Mouse (Mus musculus) lung, embryonic 16.5 days (tissue): ENCODE data around the gene Aqp9. TPM values are rescaled to one million over a fixed set of nuclear protein-coding genes. Genes with fewer than 3 reads are reported as not detected.

Source experiments
- ATAC-seq: fragments of 200-750 bp; cut with Nextera tagmentation; 2 replicates; pipeline ENCODE4 v1.8.0; 2017; ENCODE audit warnings: low read depth, mild to moderate bottlenecking, moderate library complexity
- H3K27ac ChIP-seq: fragments of 300-500 bp; sonication (generic); 2 replicates; pipeline ENCODE4 v1.5.1; 2014; ENCODE audit warnings: mild to moderate bottlenecking, control low read depth, low read length
- H3K27me3 ChIP-seq: fragments of 300-500 bp; sonication (generic); 2 replicates; pipeline ENCODE4 v1.6.1; 2014; ENCODE audit warnings: low read depth, low read length, mixed read lengths; ENCODE audit not compliant: control insufficient read depth, insufficient read depth
- H3K36me3 ChIP-seq: fragments of 300-500 bp; sonication (generic); 2 replicates; pipeline ENCODE4 v1.6.1; 2014; ENCODE audit warnings: low read length; ENCODE audit not compliant: control insufficient read depth, insufficient read depth
- H3K4me1 ChIP-seq: fragments of 300-500 bp; sonication (generic); replicated peaks from 2 replicates; pipeline ENCODE4 v1.6.1; 2014; ENCODE audit warnings: low read length, mixed read lengths; ENCODE audit not compliant: control insufficient read depth, insufficient read depth
- H3K4me2 ChIP-seq: fragments of 300-500 bp; sonication (generic); 2 replicates; pipeline ENCODE4 v1.6.1; 2014; ENCODE audit warnings: low read depth, low read length, control low read depth
- H3K4me3 ChIP-seq: fragments of 300-500 bp; sonication (generic); 2 replicates; pipeline ENCODE4 v1.5.1; 2014; ENCODE audit warnings: mild to moderate bottlenecking, low read length, control low read depth
- H3K9ac ChIP-seq: fragments of 300-500 bp; sonication (generic); 2 replicates; pipeline ENCODE4 v1.6.1; 2014; ENCODE audit warnings: low read length, control low read depth
- H3K9me3 ChIP-seq: fragments of 300-500 bp; sonication (generic); 2 replicates; pipeline ENCODE4 v1.6.1; 2016; ENCODE audit warnings: low read length; ENCODE audit not compliant: control insufficient read depth
- WGBS: fragments of 180-500 bp; shearing (Covaris S2); extraction: QIAGEN DNeasy Blood & Tissue Kit; methylation state at CpG from one replicate; pipeline ENCODE4 v1.1.7; 2014; 5-methylcytosine and 5-hydroxymethylcytosine counted together
- polyA plus RNA-seq: library from polyadenylated mRNA; unstranded; fragments of >200 nt; fragmentation: Nextera tagmentation; extraction: Ambion mirVana; gene quantifications from 2 replicates; pipeline ENCODE4 v1.2.1, GENCODE M21; 2015

Gene Aqp9
- polyA plus RNA-seq, 1 experiment from 2014 or later = 0.64 TPM

DNA sequence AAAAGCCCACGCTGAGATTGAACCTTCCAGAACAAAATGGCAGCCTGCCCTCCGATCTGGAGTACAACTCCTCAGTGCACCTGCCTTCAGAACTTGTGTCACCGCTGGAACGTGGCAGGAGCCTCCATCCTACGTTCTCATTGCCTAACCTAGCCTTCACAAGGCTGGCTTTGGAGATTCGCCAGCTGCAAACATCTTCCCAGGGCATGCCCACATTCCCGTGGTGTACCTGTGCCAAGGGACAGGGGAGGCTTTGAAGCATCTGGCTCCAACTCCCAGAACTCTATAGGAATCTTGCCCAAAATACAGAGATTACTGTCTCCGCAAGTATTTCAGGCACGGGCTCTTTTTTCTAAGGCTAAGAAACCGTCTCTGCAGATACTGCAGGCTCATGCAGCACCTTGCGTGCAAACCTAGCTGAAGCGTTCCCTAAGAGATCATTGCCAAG lies 92.3 kb downstream of the Aqp9 start:
- no peaks in the 10 kb centered on the region for H3K27me3 ChIP-seq
- 66% methylated on average over 12 of the region's 12 CpGs for WGBS
- no peak for ATAC-seq

DNA sequence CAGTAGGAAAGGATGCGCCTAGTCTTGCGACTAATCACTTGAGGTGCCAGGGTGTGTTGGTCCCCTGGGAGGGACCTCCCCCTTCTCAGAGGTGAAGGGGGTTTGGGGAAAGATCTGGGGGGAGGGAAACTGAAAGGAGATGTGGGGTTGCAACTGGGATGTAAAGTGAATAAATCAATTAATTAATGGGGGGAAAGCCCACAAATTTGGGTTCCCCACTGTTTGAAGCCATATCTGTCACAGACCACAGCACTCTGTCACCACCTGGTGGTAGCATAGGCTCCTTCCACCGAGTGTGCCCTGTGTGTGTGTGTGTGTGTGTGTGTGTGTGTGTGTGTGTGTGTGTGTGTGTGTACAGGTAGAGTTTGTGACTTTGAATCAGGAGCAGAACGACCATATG lies 94.7 kb downstream of the Aqp9 start:
- Histone ChIP-seq H3K4me3 (no peak overlapping the region), H3K36me3 (no peaks in the 10 kb centered on the region), H3K9ac (no peak overlapping the region), H3K27ac (no peak overlapping the region), H3K27me3 (no peaks in the 10 kb centered on the region), H3K4me1 (no peaks in the 10 kb centered on the region), H3K4me2 (no peak overlapping the region), H3K9me3 (no peaks in the 10 kb centered on the region)
- WGBS = 49% methylated on average over 4 of the region's 4 CpGs
- ATAC-seq = no peak

More for the DNA sequence above, 92.3 kb downstream of the Aqp9 start:
- Histone ChIP-seq H3K4me3 (no peak overlapping the region), H3K27ac (no peak overlapping the region), H3K9me3 (no peaks in the 10 kb centered on the region), H3K4me2 (no peak overlapping the region), H3K9ac (no peak overlapping the region), H3K36me3 (no peaks in the 10 kb centered on the region), H3K4me1 (no peaks in the 10 kb centered on the region)

DNA sequence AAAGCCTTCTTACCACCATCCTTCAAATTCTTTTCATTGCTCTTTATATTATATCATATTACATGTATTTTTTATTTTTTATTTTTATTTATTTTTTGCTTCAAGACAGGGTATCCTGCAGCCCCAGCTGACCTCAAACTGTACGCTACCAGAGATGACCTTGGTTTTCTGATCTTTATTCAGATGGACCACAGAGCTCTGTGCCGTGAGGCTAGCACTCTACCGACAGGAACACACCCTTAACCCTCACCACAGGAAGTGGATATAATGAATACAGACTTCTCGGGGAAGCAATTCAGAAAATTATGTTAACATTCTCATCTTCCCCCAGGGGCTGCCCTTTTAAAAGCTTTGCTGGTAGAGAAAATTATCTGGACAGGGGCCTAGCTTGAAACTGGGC lies 95.4 kb downstream of the Aqp9 start:
- no peaks in the 10 kb centered on the region for H3K4me1 ChIP-seq
- no peak overlapping the region for H3K27ac ChIP-seq
- no peaks in the 10 kb centered on the region for H3K27me3 ChIP-seq
- no peak overlapping the region for H3K4me3 ChIP-seq
- WGBS = 39% methylated on average over 4 of the region's 4 CpGs
- H3K9me3 ChIP-seq = no peaks in the 10 kb centered on the region
- no peaks in the 10 kb centered on the region for H3K36me3 ChIP-seq
- no peak for ATAC-seq
- H3K4me2 ChIP-seq = no peak overlapping the region
- no peak overlapping the region for H3K9ac ChIP-seq

DNA sequence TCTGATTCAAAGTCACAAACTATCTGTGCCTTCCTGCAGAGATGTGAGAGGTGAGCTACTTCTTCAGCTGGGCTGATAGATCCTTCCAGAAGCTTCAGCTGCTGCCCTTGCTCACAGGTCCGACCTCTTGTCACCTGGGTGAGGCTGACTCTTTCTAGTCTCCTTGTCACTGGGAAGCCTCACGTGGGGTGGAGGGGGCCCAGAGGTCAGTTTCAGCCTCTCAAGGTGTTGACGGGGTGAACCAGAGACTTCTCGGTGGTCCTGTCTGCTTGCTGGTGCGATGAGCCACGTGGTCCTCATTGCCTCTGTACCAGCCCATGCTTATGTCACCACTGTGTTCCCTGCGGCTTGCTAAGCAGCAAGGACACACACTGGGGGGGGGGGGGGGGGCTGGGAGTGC lies 96.0 kb downstream of the Aqp9 start:
- 51% methylated on average over 7 of the region's 7 CpGs for WGBS
- ATAC-seq = no peak
- no peak overlapping the region for H3K27ac ChIP-seq

DNA sequence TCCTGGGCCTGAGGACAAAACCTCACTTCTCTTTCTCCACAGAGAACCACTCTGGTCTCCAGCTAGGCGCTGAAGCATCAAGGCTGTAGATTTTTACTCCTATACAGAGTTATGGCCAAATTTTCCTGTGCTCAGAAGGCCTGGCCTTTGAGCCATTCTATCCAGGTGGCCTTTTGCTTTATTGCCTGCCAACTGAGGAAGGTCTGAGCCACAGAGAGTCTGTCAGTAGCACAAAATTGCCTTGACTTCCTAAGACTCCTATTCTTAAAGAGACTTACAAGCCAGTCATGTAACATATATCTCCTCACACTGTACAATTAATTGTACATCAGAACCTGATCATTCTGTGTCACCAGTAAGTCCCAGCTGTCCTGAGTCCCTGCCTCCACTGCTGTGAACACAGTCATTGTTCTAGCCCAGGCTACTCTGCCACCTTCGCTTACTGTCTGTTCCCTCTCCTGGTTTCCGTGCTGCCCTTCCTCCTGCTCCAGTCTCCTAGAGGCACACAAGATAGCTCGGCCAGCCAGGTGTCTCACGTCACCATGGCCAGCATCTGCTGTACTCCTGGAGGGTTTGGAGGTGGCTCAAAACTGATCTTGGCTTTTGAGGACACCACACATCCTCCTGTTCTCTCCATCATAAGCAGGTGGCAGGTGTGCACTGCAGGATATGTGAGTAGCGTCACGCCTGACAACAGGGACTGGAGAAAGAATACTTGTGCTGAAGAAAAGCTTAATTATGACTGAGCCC lies 96.7 kb downstream of the Aqp9 start:
- no peak overlapping the region for H3K27ac ChIP-seq
- no peaks in the 10 kb centered on the region for H3K4me1 ChIP-seq
- no peak for ATAC-seq
- no peaks in the 10 kb centered on the region for H3K27me3 ChIP-seq
- H3K4me2 ChIP-seq = no peak overlapping the region
- H3K9ac ChIP-seq = no peak overlapping the region
- no peaks in the 10 kb centered on the region for H3K9me3 ChIP-seq
- H3K36me3 ChIP-seq = no peaks in the 10 kb centered on the region
- WGBS = 63% methylated on average over 7 of the region's 7 CpGs
- H3K4me3 ChIP-seq = no peak overlapping the region

More for the DNA sequence above, 96.0 kb downstream of the Aqp9 start:
- H3K9ac ChIP-seq = no peak overlapping the region
- H3K9me3 ChIP-seq = no peaks in the 10 kb centered on the region
- H3K4me1 ChIP-seq = no peaks in the 10 kb centered on the region
- no peak overlapping the region for H3K4me2 ChIP-seq
- no peaks in the 10 kb centered on the region for H3K36me3 ChIP-seq
- no peak overlapping the region for H3K4me3 ChIP-seq
- no peaks in the 10 kb centered on the region for H3K27me3 ChIP-seq

DNA sequence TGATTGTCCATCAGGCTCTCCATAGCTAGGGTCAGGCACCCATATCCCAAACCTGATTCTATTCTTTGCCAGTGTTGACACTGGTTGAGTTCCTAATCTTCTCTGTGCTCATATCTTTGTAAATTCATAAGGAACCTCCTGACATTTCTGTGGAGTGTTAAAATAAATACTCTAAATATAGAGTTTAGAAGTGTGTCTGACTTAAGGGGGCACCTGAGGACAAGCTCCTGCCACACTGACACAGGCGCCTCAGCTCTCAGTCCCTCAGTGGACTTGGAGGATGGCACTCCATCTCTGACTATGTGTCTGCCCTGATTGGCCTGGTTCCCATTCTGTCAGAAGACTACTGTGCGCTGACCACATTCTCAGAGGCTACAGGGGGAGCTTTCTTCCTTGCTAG lies 97.9 kb downstream of the Aqp9 start:
- H3K36me3 ChIP-seq = no peaks in the 10 kb centered on the region
- no peak overlapping the region for H3K27ac ChIP-seq
- 69% methylated on average over 2 of the region's 2 CpGs for WGBS
- no peak overlapping the region for H3K9ac ChIP-seq
- H3K4me1 ChIP-seq = no peaks in the 10 kb centered on the region
- H3K27me3 ChIP-seq = no peaks in the 10 kb centered on the region
- ATAC-seq = no peak
- no peak overlapping the region for H3K4me3 ChIP-seq
- no peak overlapping the region for H3K4me2 ChIP-seq
- H3K9me3 ChIP-seq = no peaks in the 10 kb centered on the region

DNA sequence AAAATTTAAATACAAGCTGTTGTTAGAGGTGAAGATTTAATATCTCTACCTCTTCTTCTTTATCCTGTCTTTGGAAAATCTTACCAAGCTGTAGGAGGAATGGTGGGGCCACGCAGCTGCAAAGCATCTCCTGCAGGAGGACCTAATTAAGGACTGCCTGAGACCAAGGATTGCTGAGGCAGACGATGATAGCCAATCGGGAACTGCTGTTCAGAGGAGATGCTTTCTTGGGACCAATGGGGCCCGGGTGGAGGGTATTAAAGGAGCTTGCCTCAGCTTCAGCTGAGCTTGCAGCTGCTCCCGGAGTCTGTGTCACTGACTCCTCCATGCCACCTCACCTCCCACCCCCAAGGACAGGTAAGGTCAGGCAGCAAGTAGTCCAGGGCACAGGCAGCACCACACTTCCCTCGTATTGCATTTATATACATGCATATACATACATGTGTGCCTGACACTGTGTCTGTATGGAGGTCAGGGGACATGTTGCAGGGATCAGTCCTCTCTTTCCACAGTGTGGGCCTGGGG lies 99.6 kb downstream of the Aqp9 start:
- no peaks in the 10 kb centered on the region for H3K4me1 ChIP-seq
- no peak overlapping the region for H3K4me3 ChIP-seq
- 39% methylated on average over 6 of the region's 6 CpGs for WGBS
- no peaks in the 10 kb centered on the region for H3K9me3 ChIP-seq
- H3K27me3 ChIP-seq = no peaks in the 10 kb centered on the region
- no peak overlapping the region for H3K27ac ChIP-seq
- H3K36me3 ChIP-seq = no peaks in the 10 kb centered on the region
- no peak for ATAC-seq
- H3K9ac ChIP-seq = no peak overlapping the region
- no peak overlapping the region for H3K4me2 ChIP-seq

DNA sequence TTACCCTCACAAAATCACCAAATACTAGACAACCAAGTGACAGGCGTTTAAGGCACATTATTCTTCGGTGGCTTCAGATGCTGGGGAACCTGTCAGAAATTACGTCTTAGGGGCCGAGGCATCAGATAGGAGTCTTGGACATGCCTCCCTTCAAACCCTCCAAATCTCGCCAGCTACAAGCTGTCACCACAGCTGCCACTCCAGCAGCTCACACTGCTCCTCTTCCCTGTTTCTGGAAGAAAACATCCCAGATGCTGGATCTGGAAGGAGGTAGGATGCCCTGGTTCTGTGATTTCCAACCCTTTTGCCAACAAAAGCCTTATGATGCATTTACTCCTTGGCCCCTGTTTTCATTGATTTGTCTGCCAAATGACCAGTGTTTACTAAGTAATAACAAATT lies 101.3 kb downstream of the Aqp9 start:
- H3K27ac ChIP-seq = no peak overlapping the region
- no peaks in the 10 kb centered on the region for H3K27me3 ChIP-seq
- H3K9ac ChIP-seq = no peak overlapping the region
- no peaks in the 10 kb centered on the region for H3K36me3 ChIP-seq
- no peaks in the 10 kb centered on the region for H3K9me3 ChIP-seq
- H3K4me3 ChIP-seq = no peak overlapping the region
- no peak overlapping the region for H3K4me2 ChIP-seq
- ATAC-seq = no peak
- WGBS = 86% methylated on average over 5 of the region's 5 CpGs
- H3K4me1 ChIP-seq = no peaks in the 10 kb centered on the region

DNA sequence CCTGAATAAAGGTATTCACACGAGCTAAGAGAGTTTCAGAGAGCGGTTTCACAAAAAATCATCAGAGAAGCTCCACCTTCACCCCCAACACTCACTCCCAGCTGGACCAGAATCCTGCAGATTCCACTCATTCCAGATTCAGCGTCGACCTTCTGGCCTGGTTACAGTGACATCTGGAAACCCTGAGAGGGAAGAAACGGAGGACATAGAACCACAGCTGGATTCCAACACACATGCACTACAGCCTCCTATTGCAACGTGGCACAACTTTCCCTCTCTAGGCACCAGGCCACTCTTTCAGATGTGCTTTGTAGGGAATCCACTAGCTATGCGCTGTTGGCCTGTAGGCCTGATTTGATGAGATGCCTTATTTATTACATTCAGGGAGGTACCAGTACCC lies 102.0 kb downstream of the Aqp9 start:
- Histone ChIP-seq H3K4me1 (no peaks in the 10 kb centered on the region), H3K36me3 (no peaks in the 10 kb centered on the region), H3K4me3 (no peak overlapping the region), H3K27me3 (no peaks in the 10 kb centered on the region), H3K4me2 (no peak overlapping the region), H3K27ac (no peak overlapping the region), H3K9ac (no peak overlapping the region), H3K9me3 (no peaks in the 10 kb centered on the region)
- ATAC-seq = no peak
- 60% methylated on average over 7 of the region's 7 CpGs for WGBS
